Mouse (Mus musculus) 3134 (cell line): ENCODE data around the gene Ssr4.

Experiments used
- DNase-seq: peaks from one replicate; pipeline ENCODE4 v3.0.0-alpha.2; 2011; ENCODE audit warnings: low spot score; ENCODE audit not compliant: insufficient read length; ENCODE audit errors: extremely low read depth

Gene Ssr4

GRCm38 (mm10) chrX:73805814-73806213, 19.0 kb downstream of the Ssr4 start:
- DNase-seq, result no peak

GRCm38 (mm10) chrX:73815072-73815471, 28.2 kb downstream of the Ssr4 start:
- DNase-seq, result no peak

- no peak for DNase-seq
Measured at GRCm38 (mm10) chrX:73816596-73817314, 29.9 kb downstream of the Ssr4 start.

- DNase-seq, result no peak
Measured at GRCm38 (mm10) chrX:73823747-73824146, 36.9 kb downstream of the Ssr4 start.

GRCm38 (mm10) chrX:73824185-73825151, 37.6 kb downstream of the Ssr4 start, which contains the start of gene Pdzd4:
Gene Pdzd4 (minus strand): TSS chrX:73824969.
- DNase-seq, result peak; percentile 82

- DNase-seq, result no peak
Measured at GRCm38 (mm10) chrX:73835731-73836130, 48.9 kb downstream of the Ssr4 start.

- DNase-seq, result peak; percentile 28
Measured at GRCm38 (mm10) chrX:73836691-73837090, 49.9 kb downstream of the Ssr4 start.
